Mouse (Mus musculus) B cell, adult 2 months (primary cell): Measurements from ENCODE around the gene Rassf3.
A peak's percentile ranks its signal among the peaks of the same experiment; 100 is the strongest.

Experiments
- DNase-seq, 2 experiments: peaks; one replicate each; pipeline ENCODE4 v3.0.0; 2022

The Rassf3 gene

GRCm38 (mm10) chr10:121428011-121428711, 48.0 kb downstream of the Rassf3 start:
- DNase-seq = peak in 1 of 2 experiments; percentile 43

GRCm38 (mm10) chr10:121427136-121427535, 49.0 kb downstream of the Rassf3 start:
- peak; percentile 78 to 80 for DNase-seq

GRCm38 (mm10) chr10:121426458-121427070, 49.6 kb downstream of the Rassf3 start:
- no peak for DNase-seq

- no peak for DNase-seq
Measured at GRCm38 (mm10) chr10:121425506-121426025, 50.6 kb downstream of the Rassf3 start.

GRCm38 (mm10) chr10:121425079-121425478, 51.1 kb downstream of the Rassf3 start:
- no peak for DNase-seq

- DNase-seq = no peak
Measured at GRCm38 (mm10) chr10:121424455-121424854, 51.7 kb downstream of the Rassf3 start.

GRCm38 (mm10) chr10:121423541-121424349, 52.4 kb downstream of the Rassf3 start:
- peak; percentile 56 to 62 for DNase-seq

- DNase-seq = no peak
Measured at GRCm38 (mm10) chr10:121422294-121422693, 53.9 kb downstream of the Rassf3 start.

- DNase-seq = no peak
Measured at GRCm38 (mm10) chr10:121421657-121422290, 54.4 kb downstream of the Rassf3 start.

GRCm38 (mm10) chr10:121421023-121421422, 55.1 kb downstream of the Rassf3 start:
- DNase-seq = no peak

GRCm38 (mm10) chr10:121419640-121420470, 56.3 kb downstream of the Rassf3 start:
- DNase-seq = peak; percentile 75 to 81

GRCm38 (mm10) chr10:121418835-121419234, 57.3 kb downstream of the Rassf3 start:
- no peak for DNase-seq

- no peak for DNase-seq
Measured at GRCm38 (mm10) chr10:121414127-121414526, 62.0 kb downstream of the Rassf3 start.

GRCm38 (mm10) chr10:121412824-121413223, 63.3 kb downstream of the Rassf3 start:
- DNase-seq = no peak

- DNase-seq = no peak
Measured at GRCm38 (mm10) chr10:121411721-121412455, 64.3 kb downstream of the Rassf3 start.

GRCm38 (mm10) chr10:121409717-121410116, 66.4 kb downstream of the Rassf3 start:
- peak; percentile 64 to 65 for DNase-seq

GRCm38 (mm10) chr10:121403946-121404345, 72.2 kb downstream of the Rassf3 start:
- DNase-seq = no peak

- no peak for DNase-seq
Measured at GRCm38 (mm10) chr10:121403104-121403503, 73.0 kb downstream of the Rassf3 start.

GRCm38 (mm10) chr10:121401005-121401404, 75.1 kb downstream of the Rassf3 start:
- DNase-seq = no peak

- no peak for DNase-seq
Measured at GRCm38 (mm10) chr10:121398599-121398998, 77.5 kb downstream of the Rassf3 start.

GRCm38 (mm10) chr10:121395542-121396176, 80.5 kb downstream of the Rassf3 start:
- DNase-seq = no peak
